Mouse (Mus musculus) cerebellum, adult (tissue): ENCODE results near the gene Ppcs.
A peak's percentile ranks its signal among the peaks of the same experiment; 100 is the strongest.

Experiments used
- ATAC-seq: cut with Nextera tagmentation; 2 replicates; pipeline ENCODE4 v1.9.2; 2017; ENCODE audit warnings: mild to moderate bottlenecking, moderate library complexity, mixed read lengths; ENCODE audit not compliant: insufficient number of reproducible peaks, low FRiP score, low TSS enrichment

Ppcs gene

DNA sequence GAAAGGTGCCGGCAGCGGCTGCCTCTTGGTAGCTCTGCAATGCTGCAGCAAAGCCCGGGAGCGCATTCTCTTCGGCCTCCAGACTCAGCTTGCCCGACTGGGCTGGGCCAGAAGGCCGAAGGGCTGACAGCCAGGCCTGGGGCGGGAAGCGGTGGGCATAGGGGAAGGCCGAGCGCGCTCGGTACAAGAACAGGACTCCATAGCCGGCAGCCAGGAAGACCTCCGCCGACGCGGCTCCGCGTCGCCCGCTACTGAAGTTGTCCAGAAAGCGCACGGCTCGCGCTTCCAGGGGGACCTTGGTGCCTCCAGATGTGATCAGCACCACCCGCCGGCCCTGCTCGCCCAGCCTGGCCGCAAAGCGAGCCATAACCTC lies 313 bp downstream of the Ppcs start:
- ATAC-seq = peak; percentile 22

- ATAC-seq = no peak
Observed at GRCm38 (mm10) chr4:119421191-119421590, 1.0 kb downstream of the Ppcs start.

- no peak for ATAC-seq
Observed at GRCm38 (mm10) chr4:119417894-119418293, 4.3 kb downstream of the Ppcs start.

GRCm38 (mm10) chr4:119417270-119417669 lies 5.0 kb downstream of the Ppcs start:
- no peak for ATAC-seq

GRCm38 (mm10) chr4:119415072-119415753 lies 7.0 kb downstream of the Ppcs start, which contains the start of gene Ccdc30:
Gene Ccdc30, minus strand, starts transcription at chr4:119415521.
- ATAC-seq = peak; percentile 100

DNA sequence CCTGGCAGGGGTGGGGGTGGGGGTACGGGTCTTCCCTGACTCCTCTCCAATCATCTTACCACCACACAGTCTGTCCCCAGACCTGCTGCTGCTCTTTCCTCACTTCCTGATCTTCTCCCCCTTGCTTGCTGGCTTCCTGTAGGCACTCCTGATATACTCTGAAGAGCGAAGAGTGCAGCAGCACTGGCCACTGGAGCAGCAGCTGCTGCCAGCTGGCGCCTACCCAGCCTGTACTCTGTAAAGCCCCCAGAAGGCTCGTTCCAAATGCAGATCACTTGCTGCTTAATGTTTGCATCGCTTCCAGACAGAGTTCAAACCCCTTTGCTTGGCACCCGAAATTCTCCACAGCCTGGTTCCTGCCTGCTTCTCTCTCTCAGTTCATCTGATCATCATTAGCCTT lies 9.4 kb downstream of the Ppcs start:
- ATAC-seq = no peak

DNA sequence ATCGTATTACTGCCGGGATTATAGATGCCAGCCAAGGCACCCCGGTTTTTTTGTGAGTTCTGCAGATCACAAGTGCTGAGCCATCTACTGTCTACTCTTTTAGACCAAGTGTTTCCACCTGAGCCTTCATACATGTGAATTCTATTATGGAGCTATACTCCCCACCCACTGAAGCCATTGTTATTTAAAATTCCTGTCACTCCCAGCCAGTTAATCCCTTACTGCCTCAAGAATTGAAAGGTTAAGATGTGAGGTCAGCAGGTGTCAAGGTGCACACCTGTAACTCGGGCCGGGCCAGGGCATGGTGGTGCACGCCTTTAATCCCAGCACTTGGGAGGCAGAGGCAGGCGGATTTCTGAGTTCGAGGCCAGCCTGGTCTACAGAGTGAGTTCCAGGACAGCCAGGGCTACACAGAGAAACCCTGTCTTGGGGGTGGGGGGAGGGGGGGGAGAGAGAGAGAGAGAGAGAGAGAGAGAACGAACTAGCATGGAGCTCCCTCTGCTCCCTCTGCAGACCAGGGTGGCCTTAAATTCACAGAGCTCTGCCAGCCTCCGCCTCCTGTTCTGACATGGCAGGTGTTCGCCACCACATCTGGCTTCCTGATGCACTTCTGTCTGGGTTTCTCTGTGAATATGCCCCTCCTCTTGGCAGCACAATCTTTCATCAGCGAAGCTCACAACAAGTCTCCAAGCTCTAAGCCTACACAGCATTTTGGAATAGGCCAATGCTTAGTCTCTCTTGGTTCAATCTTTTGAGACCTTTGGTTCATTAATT lies 10.2 kb downstream of the Ppcs start:
- ATAC-seq = no peak

DNA sequence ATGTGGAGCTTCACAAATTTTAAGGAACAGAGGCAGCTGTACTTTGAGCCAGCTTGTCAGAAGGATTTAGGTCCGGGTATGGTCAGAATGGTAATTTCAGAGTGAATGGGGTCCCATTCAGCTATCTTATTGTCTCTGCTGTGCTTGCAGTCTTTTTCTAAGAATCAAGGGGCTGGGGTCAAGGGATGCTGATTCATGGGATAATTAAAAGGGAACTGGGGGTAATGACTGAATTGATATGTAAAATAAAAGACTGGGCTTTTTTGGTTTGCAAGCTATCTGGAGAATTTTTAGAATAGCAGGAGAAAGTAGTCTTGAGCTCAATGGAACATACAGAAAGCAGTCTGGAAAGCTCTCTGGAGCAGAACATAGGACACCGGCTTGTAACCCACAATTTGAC lies 18.8 kb downstream of the Ppcs start:
- ATAC-seq = no peak

DNA sequence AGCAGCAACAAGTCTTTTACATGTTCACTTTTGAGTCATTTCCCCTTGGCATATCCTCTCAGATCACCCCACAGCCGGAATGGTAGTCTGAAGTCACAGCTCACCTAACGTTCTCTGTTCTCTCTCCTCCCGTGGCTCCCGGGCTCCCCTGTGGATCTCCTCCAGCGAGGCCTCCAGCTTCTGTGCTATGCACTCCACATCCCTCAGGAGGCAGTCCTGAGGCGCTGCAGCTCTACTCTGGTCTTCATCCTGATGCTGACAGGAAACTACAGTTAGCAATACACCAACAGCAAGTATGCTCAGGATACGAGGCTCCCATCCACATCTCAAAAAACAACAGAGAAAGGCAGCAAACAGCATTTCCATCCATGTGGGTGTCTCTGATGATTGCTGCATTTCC lies 21.3 kb downstream of the Ppcs start:
- no peak for ATAC-seq

GRCm38 (mm10) chr4:119398751-119399150 lies 23.5 kb downstream of the Ppcs start:
- no peak for ATAC-seq

DNA sequence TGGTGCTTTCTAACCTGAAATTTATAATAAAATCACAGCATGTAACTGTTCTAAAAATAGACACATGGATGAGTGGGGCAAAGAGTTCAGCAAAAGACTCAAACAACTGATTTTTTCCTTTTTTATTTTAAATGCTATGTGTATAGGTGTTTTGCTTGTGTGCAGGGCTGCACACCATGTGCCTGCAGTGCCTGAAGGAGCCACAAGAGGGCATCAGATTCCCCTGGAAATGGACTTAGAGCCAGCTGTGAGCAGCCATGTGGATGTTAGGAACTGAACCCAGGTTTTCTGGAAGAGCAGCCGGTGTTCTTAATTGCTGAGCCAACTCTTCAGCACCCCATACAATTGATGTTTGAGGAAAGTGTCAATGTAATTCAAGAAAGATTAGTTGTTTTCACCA lies 31.9 kb downstream of the Ppcs start:
- no peak for ATAC-seq

DNA sequence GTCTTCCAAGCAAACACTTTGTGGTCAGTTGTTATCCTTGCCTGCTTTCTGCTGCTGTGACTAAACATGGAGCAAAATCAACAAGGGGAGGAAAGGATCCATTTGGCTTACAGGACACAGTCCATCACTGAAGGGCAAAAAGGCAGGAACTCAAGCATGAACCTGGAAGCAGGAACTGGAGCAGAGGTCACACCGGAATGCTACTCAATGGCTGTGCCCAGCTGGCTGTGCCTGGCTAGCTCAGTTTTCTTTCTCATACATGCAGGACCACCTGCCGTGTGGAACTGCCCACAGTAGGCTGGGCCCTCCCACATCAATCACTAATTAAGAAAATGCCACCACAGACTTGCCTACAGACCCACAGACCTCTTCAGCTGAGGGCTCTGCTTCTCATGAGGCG lies 33.0 kb downstream of the Ppcs start:
- no peak for ATAC-seq

GRCm38 (mm10) chr4:119381471-119382190 lies 40.6 kb downstream of the Ppcs start:
- ATAC-seq = no peak

DNA sequence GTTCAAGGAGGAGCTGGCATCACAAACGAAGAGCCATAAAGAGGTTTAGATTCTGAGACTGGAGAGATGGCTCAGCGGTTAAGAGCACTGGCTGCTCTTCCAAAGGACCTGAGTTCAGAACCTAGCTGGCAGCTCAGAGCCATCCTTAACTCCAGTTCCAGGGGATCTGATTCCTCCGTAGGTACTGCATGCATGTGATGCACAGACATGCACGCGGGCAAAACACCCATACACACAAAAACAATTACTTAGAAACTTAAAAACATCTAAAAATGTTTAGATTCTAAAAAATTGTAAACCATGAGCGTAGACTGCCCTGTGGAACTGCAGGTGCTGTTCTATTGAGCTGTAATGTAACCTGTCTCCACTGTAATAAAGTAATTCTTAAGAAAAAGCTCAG lies 52.8 kb downstream of the Ppcs start:
- no peak for ATAC-seq
